Mouse (Mus musculus): ENCODE data around the gene Tesc.

GRCm38 (mm10) chr5:118095433-118095832 lies 67.9 kb downstream of the Tesc start:
- TF ChIP-seq POLR2A (IDR thresholded peaks at IDR 0.05; ENCODE audit: low read depth, low read length): no peak
- no peak for TF ChIP-seq CTCF (IDR thresholded peaks at IDR 0.05; ENCODE audit: extremely low read depth, insufficient read length, insufficient replicate concordance, low read depth, low read length)

Measured in small intestine, adult 2 months (tissue).